In the genomic region with DNA sequence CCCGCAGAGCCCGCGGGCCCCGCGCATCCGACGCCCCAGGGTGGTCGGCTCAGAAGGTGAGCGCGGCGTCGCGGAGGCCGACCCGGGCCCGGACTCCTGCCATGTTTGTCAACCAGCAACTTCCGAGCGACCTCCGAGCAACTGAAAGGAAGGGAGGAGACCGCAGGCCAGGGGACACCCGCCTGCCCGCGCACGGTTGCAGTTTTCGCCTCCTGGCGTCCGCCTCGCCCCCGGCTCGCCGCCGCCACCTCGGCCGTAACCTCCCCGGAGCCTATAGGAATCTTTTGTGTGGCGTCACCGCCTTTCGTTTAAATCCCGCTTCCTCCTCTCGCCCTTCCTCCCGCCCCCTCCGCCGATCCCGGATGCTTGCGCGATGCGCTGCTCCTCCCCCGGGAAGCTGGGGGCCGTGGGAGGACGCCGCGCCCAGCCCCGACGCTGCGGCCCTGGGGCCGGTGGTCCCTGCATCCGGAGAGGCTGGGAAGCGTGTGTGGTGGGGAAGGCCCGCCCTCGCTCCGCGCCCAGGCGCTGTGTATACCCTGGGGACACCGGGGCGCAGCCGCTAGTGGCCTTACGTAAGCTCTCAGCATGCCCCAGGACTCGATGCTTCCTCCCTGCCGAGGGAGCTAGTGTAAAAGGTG, we compare ENCODE assay signal across 8 mouse cellular contexts. TPM values are rescaled to one million over a fixed set of nuclear protein-coding genes. Genes with fewer than 3 reads are reported as not detected.
DNase-seq lines count a peak whose midpoint lies in the region; ATAC-seq lines count a peak whose summit lies in the region.

A gene (minus strand): TSS at position 285 of the 638 bp plus-strand sequence.
A gene (plus strand): TSS at position 446 of the 638 bp plus-strand sequence.

- 1% methylated on average over 29 of the region's 69 CpGs for WGBS in embryonic facial prominence, embryonic 14.5 days
- WGBS in limb, embryonic 15.5 days, result under 1% methylated on average over 67 of the region's 69 CpGs

- peak; percentile 90 for DNase-seq in 3T3-L1 (ENCODE audit: low read depth, low spot score)
- DNase-seq in adrenal gland, postnatal 4 days (ENCODE audit: low spot score in 2 of 2), result peak; percentile 77 to 80
- DNase-seq in embryonic facial prominence, embryonic 14.5 days (ENCODE audit: low spot score), result peak; percentile 97
- DNase-seq in heart, adult 8-10 months (ENCODE audit: low spot score), result peak; percentile 89
- DNase-seq in kidney, adult 9 months, result peak; percentile 84
- peak; percentile 79 to 80 for DNase-seq in monocyte, adult 2 months (ENCODE audit: low read depth in 1 of 2, low spot score in 2 of 2)
- DNase-seq in spleen, postnatal 36 days (ENCODE audit: low spot score in 2 of 2), result peak; percentile 88 to 89

- peaks cover 39% of the 10 kb centered on the region for H3K4me1 ChIP-seq in embryonic facial prominence, embryonic 14.5 days (ENCODE audit: control insufficient read depth, insufficient read depth, low read length)
- H3K4me1 ChIP-seq in limb, embryonic 15.5 days, result peaks cover 36% of the 10 kb centered on the region

- H3K36me3 ChIP-seq in embryonic facial prominence, embryonic 14.5 days (ENCODE audit: control insufficient read depth, insufficient read depth, low read length), result 0 out of 2 replicates have a peak, but pooled peaks cover 7% of the 10 kb centered on the region
- peaks cover 4% of the 10 kb centered on the region; the same call in 1 of the 2 replicates for H3K36me3 ChIP-seq in limb, embryonic 15.5 days

- ATAC-seq in embryonic facial prominence, embryonic 14.5 days (ENCODE audit: low read depth), result peak; percentile 84
- peak; percentile 79 for ATAC-seq in limb, embryonic 15.5 days (ENCODE audit: insufficient number of reproducible peaks, low FRiP score, low TSS enrichment, low read depth)

- peak within 1 kb of the TSS; percentile 87 for H3K4me3 ChIP-seq in embryonic facial prominence, embryonic 14.5 days (ENCODE audit: low read depth, low read length)
- peak within 1 kb of the TSS; percentile 71 for H3K4me3 ChIP-seq in limb, embryonic 15.5 days

- H3K27ac ChIP-seq in embryonic facial prominence, embryonic 14.5 days (replicated peaks; ENCODE audit: low read depth, low read length), result peak within 1 kb of the TSS; percentile 96
- H3K27ac ChIP-seq in limb, embryonic 15.5 days, result peak within 1 kb of the TSS; percentile 93

- peak within 1 kb of the TSS; percentile 91 for H3K4me2 ChIP-seq in embryonic facial prominence, embryonic 14.5 days (ENCODE audit: low read depth, low read length)
- peak within 1 kb of the TSS; percentile 96 for H3K4me2 ChIP-seq in limb, embryonic 15.5 days

- peak within 1 kb of the TSS; percentile 90 for H3K9ac ChIP-seq in embryonic facial prominence, embryonic 14.5 days (ENCODE audit: low read depth, low read length)
- peak within 1 kb of the TSS; percentile 81 for H3K9ac ChIP-seq in limb, embryonic 15.5 days

- no peaks in the 10 kb centered on the region for H3K27me3 ChIP-seq in embryonic facial prominence, embryonic 14.5 days (replicated peaks; ENCODE audit: control insufficient read depth, insufficient read depth, low read length)
- no peaks in the 10 kb centered on the region for H3K27me3 ChIP-seq in limb, embryonic 15.5 days

- no peaks in the 10 kb centered on the region for H3K9me3 ChIP-seq in embryonic facial prominence, embryonic 14.5 days (ENCODE audit: control insufficient read depth, low read length)
- no peaks in the 10 kb centered on the region for H3K9me3 ChIP-seq in limb, embryonic 15.5 days

RNA-seq across cellular contexts. Expression of the first gene that starts in this region (rescaled TPM):
- 10 to 100 TPM; 23.1 to 26.2 TPM for total RNA-seq in adrenal gland, postnatal 4 days (2021)
- polyA plus RNA-seq in embryonic facial prominence, embryonic 14.5 days (2014; fragmentation: Nextera tagmentation; extraction: Ambion mirVana), result 14.9 and 15.1 TPM in 2 replicates
- total RNA-seq in heart, adult 8-10 months (2022), result 1 to 10 TPM; 5.0 to 7.7 (median 6.1) TPM
- 8.9 and 9.7 TPM in 2 replicates for polyA plus RNA-seq in limb, embryonic 15.5 days (2015; fragmentation: Nextera tagmentation; extraction: Ambion mirVana)

RNA-seq across cellular contexts. Expression of the second gene that starts in this region (rescaled TPM):
- 100 to 1,000 TPM; 100 to 106 TPM for total RNA-seq in adrenal gland, postnatal 4 days (2021)
- polyA plus RNA-seq in embryonic facial prominence, embryonic 14.5 days (2014; fragmentation: Nextera tagmentation; extraction: Ambion mirVana), result 84.2 and 89.3 TPM in 2 replicates
- total RNA-seq in heart, adult 8-10 months (2022), result 10 to 100 TPM; 42.9 to 57.8 (median 53.9) TPM
- 84.9 and 90.8 TPM in 2 replicates for polyA plus RNA-seq in limb, embryonic 15.5 days (2015; fragmentation: Nextera tagmentation; extraction: Ambion mirVana)

Comparison
In these comparisons a context has a peak if more than half of its experiments do, and no peak if none do; other contexts are left out.
1. Peak in every context shown above with its lines: DNase-seq, ATAC-seq, H3K4me3 ChIP-seq and H3K27ac ChIP-seq.